Mouse (Mus musculus): ENCODE results near the gene Saal1. TPM values are rescaled to one million over a fixed set of nuclear protein-coding genes. Genes with fewer than 3 reads are reported as not detected.
A peak's percentile ranks its signal among the peaks of the same experiment; 100 is the strongest.
"Not testable (repeated sequence)": the region's sequence is repeated elsewhere in the genome, so short reads cannot be mapped to it uniquely, and the experiment has no call there.

Gene Saal1
- total and polyA plus RNA-seq, 2 experiments = 2.5 to 2.9 TPM

- no peak overlapping the region for H3K27ac ChIP-seq (replicated peaks; ENCODE audit: insufficient read depth, low read depth, low read length)
- no peaks in the 10 kb centered on the region for H3K36me3 ChIP-seq (ENCODE audit: control insufficient read depth, insufficient read depth, low read length)
- no peaks in the 10 kb centered on the region for H3K27me3 ChIP-seq (ENCODE audit: control insufficient read depth, insufficient read depth, low read length)
- 27% methylated on average over 6 of the region's 6 CpGs for WGBS
- peaks cover 7% of the 10 kb centered on the region for H3K4me1 ChIP-seq (ENCODE audit: control insufficient read depth, insufficient read depth, low read length)
- no peaks in the 10 kb centered on the region for H3K79me2 ChIP-seq (ENCODE audit: control insufficient read depth, insufficient read depth, low read length)
- H3K4me3 ChIP-seq (ENCODE audit: insufficient read depth, low read depth, low read length) = no peak overlapping the region
- DNase-seq (ENCODE audit: extremely low read depth, low read depth, low spot score) = peak; percentile 45
- peak; percentile 78 for TF ChIP-seq CTCF (IDR thresholded peaks at IDR 0.05; ENCODE audit: low read depth, low read length)
- TF ChIP-seq POLR2A (IDR thresholded peaks at IDR 0.05; ENCODE audit: extremely low read depth, insufficient read depth, low read length) = no peak
- H3K9ac ChIP-seq (ENCODE audit: low read depth, low read length) = no peak overlapping the region
These were observed 4.0 kb upstream of the Saal1 start for GRCm38 (mm10) chr7:46714518-46714917.

DNA sequence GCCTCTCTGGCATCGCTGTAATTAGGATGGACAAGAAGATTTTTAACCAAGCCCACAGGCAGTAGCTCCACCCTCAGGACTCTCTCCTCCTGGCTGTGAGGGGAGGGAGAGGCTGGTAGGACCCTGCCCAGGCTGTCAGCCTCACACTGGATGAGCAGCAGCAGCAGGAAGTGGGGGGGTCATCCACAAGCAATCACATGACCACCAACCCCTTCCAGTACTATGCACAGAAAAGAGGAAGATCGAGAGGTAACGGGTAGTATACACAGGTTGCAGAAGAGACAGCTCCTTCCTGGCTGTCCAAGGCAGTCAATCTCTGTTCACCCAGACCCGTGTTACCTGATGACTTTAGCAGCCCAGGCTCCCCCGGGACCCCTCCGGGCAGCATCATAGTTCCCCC, 1.8 kb upstream of the Saal1 start:
- Histone ChIP-seq H3K79me2 (ENCODE audit: control insufficient read depth, insufficient read depth, low read length) (no peaks in the 10 kb centered on the region), H3K27me3 (ENCODE audit: control insufficient read depth, insufficient read depth, low read length) (no peaks in the 10 kb centered on the region), H3K4me1 (ENCODE audit: control insufficient read depth, insufficient read depth, low read length) (no peaks in the 10 kb centered on the region), H3K27ac (replicated peaks; ENCODE audit: insufficient read depth, low read depth, low read length) (no peak overlapping the region), H3K9ac (ENCODE audit: low read depth, low read length) (no peak overlapping the region), H3K36me3 (ENCODE audit: control insufficient read depth, insufficient read depth, low read length) (no peaks in the 10 kb centered on the region), H3K4me3 (ENCODE audit: insufficient read depth, low read depth, low read length) (no peak overlapping the region)
- no peak for DNase-seq (ENCODE audit: extremely low read depth, low read depth, low spot score)
- no peak for TF ChIP-seq POLR2A (IDR thresholded peaks at IDR 0.05; ENCODE audit: extremely low read depth, insufficient read depth, low read length)
- TF ChIP-seq CTCF (IDR thresholded peaks at IDR 0.05; ENCODE audit: low read depth, low read length) = no peak
- 76% methylated on average over 6 of the region's 6 CpGs for WGBS

- H3K36me3 ChIP-seq (ENCODE audit: control insufficient read depth, insufficient read depth, low read length) = peaks cover 18% of the 10 kb centered on the region
These were observed 9.9 kb downstream of the Saal1 start for GRCm38 (mm10) chr7:46700521-46701025.

DNA sequence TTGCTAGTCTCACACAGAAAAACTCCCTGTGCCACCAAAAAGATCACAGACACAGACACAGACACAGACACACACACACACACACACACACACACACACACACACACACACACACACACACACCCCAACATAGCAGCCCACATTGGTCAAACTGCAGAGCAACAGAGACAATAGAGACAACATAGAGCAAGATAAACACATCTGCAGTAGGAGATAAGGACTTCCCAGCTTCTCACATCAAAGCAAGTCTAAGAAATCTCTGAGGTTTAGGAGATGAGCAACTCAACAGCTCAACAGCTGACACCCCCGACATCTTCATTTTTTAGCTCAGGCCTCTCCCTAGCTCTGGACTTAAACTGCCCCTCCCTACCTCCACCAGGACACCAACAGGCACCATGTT, 13.7 kb downstream of the Saal1 start:
- TF ChIP-seq CTCF (IDR thresholded peaks at IDR 0.05; ENCODE audit: low read depth, low read length) (no peak), POLR2A (IDR thresholded peaks at IDR 0.05; ENCODE audit: extremely low read depth, insufficient read depth, low read length) (no peak)
- no peaks in the 10 kb centered on the region for H3K4me1 ChIP-seq (ENCODE audit: control insufficient read depth, insufficient read depth, low read length)
- 84% methylated on average over 1 of the region's 1 CpGs for WGBS
- H3K27ac ChIP-seq (replicated peaks; ENCODE audit: insufficient read depth, low read depth, low read length) = no peak overlapping the region
- no peak for DNase-seq (ENCODE audit: extremely low read depth, low read depth, low spot score)
- H3K27me3 ChIP-seq (ENCODE audit: control insufficient read depth, insufficient read depth, low read length) = no peaks in the 10 kb centered on the region
- no peak overlapping the region for H3K4me3 ChIP-seq (ENCODE audit: insufficient read depth, low read depth, low read length)
- no peaks in the 10 kb centered on the region for H3K79me2 ChIP-seq (ENCODE audit: control insufficient read depth, insufficient read depth, low read length)
- H3K36me3 ChIP-seq (ENCODE audit: control insufficient read depth, insufficient read depth, low read length) = peaks cover 24% of the 10 kb centered on the region
- no peak overlapping the region for H3K9ac ChIP-seq (ENCODE audit: low read depth, low read length)

More at GRCm38 (mm10) chr7:46700521-46701025, 9.9 kb downstream of the Saal1 start:
- Histone ChIP-seq H3K9ac (ENCODE audit: low read depth, low read length) (no peak overlapping the region), H3K27me3 (ENCODE audit: control insufficient read depth, insufficient read depth, low read length) (no peaks in the 10 kb centered on the region), H3K79me2 (ENCODE audit: control insufficient read depth, insufficient read depth, low read length) (no peaks in the 10 kb centered on the region), H3K4me1 (ENCODE audit: control insufficient read depth, insufficient read depth, low read length) (no peaks in the 10 kb centered on the region), H3K27ac (replicated peaks; ENCODE audit: insufficient read depth, low read depth, low read length) (no peak overlapping the region), H3K4me3 (ENCODE audit: insufficient read depth, low read depth, low read length) (no peak overlapping the region)
- WGBS = 93% methylated on average over 6 of the region's 6 CpGs
- DNase-seq (ENCODE audit: extremely low read depth, low read depth, low spot score) = no peak
- TF ChIP-seq CTCF (IDR thresholded peaks at IDR 0.05; ENCODE audit: low read depth, low read length) = no peak
- no peak for TF ChIP-seq POLR2A (IDR thresholded peaks at IDR 0.05; ENCODE audit: extremely low read depth, insufficient read depth, low read length)

GRCm38 (mm10) chr7:46686827-46687226, 23.7 kb downstream of the Saal1 start:
- Histone ChIP-seq H3K4me1 (ENCODE audit: control insufficient read depth, insufficient read depth, low read length) (no peaks in the 10 kb centered on the region), H3K9ac (ENCODE audit: low read depth, low read length) (no peak overlapping the region), H3K36me3 (ENCODE audit: control insufficient read depth, insufficient read depth, low read length) (peaks cover 11% of the 10 kb centered on the region; the same call in 1 of the 2 replicates), H3K79me2 (ENCODE audit: control insufficient read depth, insufficient read depth, low read length) (no peaks in the 10 kb centered on the region), H3K4me3 (ENCODE audit: insufficient read depth, low read depth, low read length) (no peak overlapping the region), H3K27ac (replicated peaks; ENCODE audit: insufficient read depth, low read depth, low read length) (no peak overlapping the region), H3K27me3 (ENCODE audit: control insufficient read depth, insufficient read depth, low read length) (no peaks in the 10 kb centered on the region)
- TF ChIP-seq POLR2A (IDR thresholded peaks at IDR 0.05; ENCODE audit: extremely low read depth, insufficient read depth, low read length) (no peak), CTCF (IDR thresholded peaks at IDR 0.05; ENCODE audit: low read depth, low read length) (no peak)
- DNase-seq (ENCODE audit: extremely low read depth, low read depth, low spot score) = no peak
- 83% methylated on average over 5 of the region's 5 CpGs for WGBS

GRCm38 (mm10) chr7:46680732-46681131, 29.7 kb downstream of the Saal1 start:
- Histone ChIP-seq H3K79me2 (ENCODE audit: control insufficient read depth, insufficient read depth, low read length) (no peaks in the 10 kb centered on the region), H3K4me1 (ENCODE audit: control insufficient read depth, insufficient read depth, low read length) (no peaks in the 10 kb centered on the region), H3K4me3 (ENCODE audit: insufficient read depth, low read depth, low read length) (no peak overlapping the region), H3K36me3 (ENCODE audit: control insufficient read depth, insufficient read depth, low read length) (no peaks in the 10 kb centered on the region), H3K27me3 (ENCODE audit: control insufficient read depth, insufficient read depth, low read length) (no peaks in the 10 kb centered on the region), H3K27ac (replicated peaks; ENCODE audit: insufficient read depth, low read depth, low read length) (no peak overlapping the region), H3K9ac (ENCODE audit: low read depth, low read length) (no peak overlapping the region)
- TF ChIP-seq CTCF (IDR thresholded peaks at IDR 0.05; ENCODE audit: low read depth, low read length) = no peak
- TF ChIP-seq POLR2A (IDR thresholded peaks at IDR 0.05; ENCODE audit: extremely low read depth, insufficient read depth, low read length) = no peak
- no peak for DNase-seq (ENCODE audit: extremely low read depth, low read depth, low spot score)

GRCm38 (mm10) chr7:46679044-46679443, 31.4 kb downstream of the Saal1 start:
- not testable (repeated sequence) for DNase-seq (ENCODE audit: extremely low read depth, low read depth, low spot score); H3K4me1 ChIP-seq (ENCODE audit: control insufficient read depth, insufficient read depth, low read length); H3K27ac ChIP-seq (replicated peaks; ENCODE audit: insufficient read depth, low read depth, low read length); H3K79me2 ChIP-seq (ENCODE audit: control insufficient read depth, insufficient read depth, low read length); H3K36me3 ChIP-seq (ENCODE audit: control insufficient read depth, insufficient read depth, low read length); H3K9ac ChIP-seq (ENCODE audit: low read depth, low read length); H3K27me3 ChIP-seq (ENCODE audit: control insufficient read depth, insufficient read depth, low read length); H3K4me3 ChIP-seq (ENCODE audit: insufficient read depth, low read depth, low read length)
- WGBS = 86% methylated on average over 7 of the region's 7 CpGs
